In genomic region chr15:98776280-98777004, GRCm38 (mm10) we compare ENCODE assay signal across 8 mouse cellular contexts. TPM values are rescaled to one million over a fixed set of nuclear protein-coding genes. Genes with fewer than 3 reads are reported as not detected.
DNase-seq lines count a peak whose midpoint lies in the region; ATAC-seq lines count a peak whose summit lies in the region.
"Had no signal": no experiment of that assay in that cellular context is flagged by ENCODE, and none has a peak within 500 bp of the region (broad histone marks: within the 10 kb centered on the region; RNA-seq: fewer than 3 reads in every experiment).

No protein-coding gene starts in this region.

- H3K36me3 ChIP-seq in forebrain, embryonic 16.5 days (ENCODE audit: control insufficient read depth, insufficient read depth): no peaks in the 10 kb centered on the region
- no peaks in the 10 kb centered on the region for H3K36me3 ChIP-seq in midbrain, embryonic 13.5 days

- peaks cover 23% of the 10 kb centered on the region for H3K4me1 ChIP-seq in forebrain, embryonic 16.5 days (replicated peaks; ENCODE audit: control insufficient read depth, insufficient read depth, low read length)
- H3K4me1 ChIP-seq in midbrain, embryonic 13.5 days (replicated peaks): peaks cover 47% of the 10 kb centered on the region

- H3K4me3 ChIP-seq in forebrain, embryonic 16.5 days (replicated peaks; ENCODE audit: low read length): peak overlapping the region; percentile 24
- peak overlapping the region; percentile 36 for H3K4me3 ChIP-seq in midbrain, embryonic 13.5 days (replicated peaks)

- 1% methylated on average over 52 of the region's 62 CpGs for WGBS in forebrain, embryonic 16.5 days
- under 1% methylated on average over 62 of the region's 62 CpGs for WGBS in midbrain, embryonic 13.5 days

- H3K27ac ChIP-seq in forebrain, embryonic 16.5 days (ENCODE audit: low read length): no peak overlapping the region
- H3K27ac ChIP-seq in midbrain, embryonic 13.5 days: no peak overlapping the region

- peak overlapping the region; percentile 40 for H3K4me2 ChIP-seq in forebrain, embryonic 16.5 days (ENCODE audit: low read length)
- H3K4me2 ChIP-seq in midbrain, embryonic 13.5 days (replicated peaks): peak overlapping the region; percentile 49

- H3K9ac ChIP-seq in forebrain, embryonic 16.5 days (replicated peaks; ENCODE audit: low read depth, low read length): no peak overlapping the region
- peak overlapping the region; percentile 49; the same call in 1 of the 2 replicates for H3K9ac ChIP-seq in midbrain, embryonic 13.5 days (replicated peaks)

- peak; percentile 43; the same call in 1 of the 2 replicates for ATAC-seq in forebrain, embryonic 16.5 days
- ATAC-seq in midbrain, embryonic 13.5 days: peak; percentile 70

- DNase-seq in A20 (ENCODE audit: low read depth, low spot score): peak; percentile 83
- DNase-seq in CD4-positive, CD25-positive, alpha-beta regulatory T cell, adult 2 months (ENCODE audit: low read depth, low spot score): peak; percentile 79
- peak; percentile 54 for DNase-seq in kidney, postnatal 14 days
- no peak for DNase-seq in cerebellum, adult 9-11 months
- DNase-seq in layer of hippocampus, adult 9-10 months (ENCODE audit: low spot score): no peak

- H3K27me3 ChIP-seq in forebrain, embryonic 16.5 days (replicated peaks; ENCODE audit: control insufficient read depth, insufficient read depth, low read length): peaks cover 94% of the 10 kb centered on the region
- H3K27me3 ChIP-seq in midbrain, embryonic 13.5 days: peaks cover 100% of the 10 kb centered on the region

- H3K9me3 ChIP-seq in forebrain, embryonic 16.5 days (ENCODE audit: control insufficient read depth, low read length): no peaks in the 10 kb centered on the region
- no peaks in the 10 kb centered on the region for H3K9me3 ChIP-seq in midbrain, embryonic 13.5 days

RNA-seq across cellular contexts. Expression of gene Wnt10b, which starts 1.5 kb away (rescaled TPM):
- not detected in 2 replicates for polyA plus RNA-seq in forebrain, embryonic 16.5 days (2015; fragmentation: Nextera tagmentation; extraction: Ambion mirVana)
- 0.24 TPM in 1 of 2 replicates, not detected in the other for polyA plus RNA-seq in midbrain, embryonic 13.5 days (2015; fragmentation: Nextera tagmentation; extraction: Ambion mirVana)

RNA-seq across cellular contexts. Expression of gene Wnt1, which starts 13.2 kb away (rescaled TPM):
- polyA plus RNA-seq in forebrain, embryonic 16.5 days (2015; fragmentation: Nextera tagmentation; extraction: Ambion mirVana): 0.10 and 0.42 TPM in 2 replicates
- 4.0 and 8.6 TPM in 2 replicates for polyA plus RNA-seq in midbrain, embryonic 13.5 days (2015; fragmentation: Nextera tagmentation; extraction: Ambion mirVana)
- polyA plus RNA-seq: gonadal fat pad, adult 2 months had no signal

RNA-seq across cellular contexts. Expression of gene Arf3, which starts 13.4 kb away (rescaled TPM):
- polyA plus RNA-seq in forebrain, embryonic 16.5 days (2015; fragmentation: Nextera tagmentation; extraction: Ambion mirVana): 82.6 and 99.9 TPM in 2 replicates
- polyA plus RNA-seq in midbrain, embryonic 13.5 days (2015; fragmentation: Nextera tagmentation; extraction: Ambion mirVana): 57.5 and 66.0 TPM in 2 replicates

RNA-seq across cellular contexts. Expression of gene Ddn, which starts 32.8 kb away (rescaled TPM):
- 0.46 and 0.58 TPM in 2 replicates for polyA plus RNA-seq in forebrain, embryonic 16.5 days (2015; fragmentation: Nextera tagmentation; extraction: Ambion mirVana)
- polyA plus RNA-seq in midbrain, embryonic 13.5 days (2015; fragmentation: Nextera tagmentation; extraction: Ambion mirVana): 0.50 and 1.2 TPM in 2 replicates

RNA-seq across cellular contexts. Expression of gene Fkbp11, which starts 48.4 kb away (rescaled TPM):
- 3.7 and 5.7 TPM in 2 replicates for polyA plus RNA-seq in forebrain, embryonic 16.5 days (2015; fragmentation: Nextera tagmentation; extraction: Ambion mirVana)
- polyA plus RNA-seq in midbrain, embryonic 13.5 days (2015; fragmentation: Nextera tagmentation; extraction: Ambion mirVana): 3.5 and 4.1 TPM in 2 replicates

Comparison
In these comparisons a context has a peak if more than half of its experiments do, and no peak if none do; other contexts are left out.
1. DNase-seq: peak in A20 (single experiment), CD4-positive, CD25-positive, alpha-beta regulatory T cell, adult 2 months (single experiment) and kidney, postnatal 14 days (single experiment); none in cerebellum, adult 9-11 months (single experiment) and layer of hippocampus, adult 9-10 months (single experiment).